Mouse (Mus musculus): ENCODE data around the gene Gm15517.
"Not testable (repeated sequence)": the region's sequence is repeated elsewhere in the genome, so short reads cannot be mapped to it uniquely, and the experiment has no call there.

The Gm15517 gene

GRCm38 (mm10) chr7:44261147-44261546, at the start of gene Gm15517:
TSS of gene Gm15517 (plus strand) at chr7:44261447.
- DNase-seq (ENCODE audit: low spot score in 2 of 2), result no peak

GRCm38 (mm10) chr7:44215645-44216044, 45.6 kb upstream of the Gm15517 start, which contains the start of gene Klk1b5:
TSS of gene Klk1b5 (plus strand) at chr7:44215945.
- no peak for DNase-seq (ENCODE audit: low spot score in 2 of 2)

- not testable (repeated sequence) for DNase-seq (ENCODE audit: low spot score in 2 of 2)
Observed at GRCm38 (mm10) chr7:44221601-44222000, 39.6 kb upstream of the Gm15517 start.

- not testable (repeated sequence) for DNase-seq (ENCODE audit: low spot score in 2 of 2)
Observed at GRCm38 (mm10) chr7:44222335-44222734, 38.9 kb upstream of the Gm15517 start.

- DNase-seq (ENCODE audit: low spot score in 2 of 2), result no peak
Observed at GRCm38 (mm10) chr7:44225076-44225475, 36.2 kb upstream of the Gm15517 start, which contains the start of gene Klk1. TSS of gene Klk1 (plus strand) at chr7:44225360.

- DNase-seq (ENCODE audit: low spot score in 2 of 2), result no peak
Observed at GRCm38 (mm10) chr7:44235909-44236308, 25.3 kb upstream of the Gm15517 start, which contains the start of gene Gm36864. TSS of gene Gm36864 (plus strand) at chr7:44236177.

GRCm38 (mm10) chr7:44239913-44240312, 21.3 kb upstream of the Gm15517 start:
- no peak for DNase-seq (ENCODE audit: low spot score in 2 of 2)

GRCm38 (mm10) chr7:44240712-44241111, 20.5 kb upstream of the Gm15517 start:
- no peak for DNase-seq (ENCODE audit: low spot score in 2 of 2)

GRCm38 (mm10) chr7:44241163-44241562, 20.1 kb upstream of the Gm15517 start:
- no peak for DNase-seq (ENCODE audit: low spot score in 2 of 2)

GRCm38 (mm10) chr7:44244080-44244479, 17.2 kb upstream of the Gm15517 start:
- no peak for DNase-seq (ENCODE audit: low spot score in 2 of 2)

- DNase-seq (ENCODE audit: low spot score in 2 of 2), result peak; percentile 89 to 92
Observed at GRCm38 (mm10) chr7:44246055-44246983, 14.9 kb upstream of the Gm15517 start, which contains the start of the genes 1700028J19Rik and 2410002F23Rik. TSS of gene 1700028J19Rik (minus strand) at chr7:44246695. TSS of gene 2410002F23Rik (plus strand) at chr7:44246722.

GRCm38 (mm10) chr7:44246984-44247470, 14.2 kb upstream of the Gm15517 start:
- DNase-seq (ENCODE audit: low spot score in 2 of 2), result no peak

GRCm38 (mm10) chr7:44247971-44248370, 13.3 kb upstream of the Gm15517 start:
- no peak for DNase-seq (ENCODE audit: low spot score in 2 of 2)

- no peak for DNase-seq (ENCODE audit: low spot score in 2 of 2)
Observed at GRCm38 (mm10) chr7:44249248-44249647, 12.0 kb upstream of the Gm15517 start.

- not testable (repeated sequence) for DNase-seq (ENCODE audit: low spot score in 2 of 2)
Observed at GRCm38 (mm10) chr7:44250732-44251275, 10.4 kb upstream of the Gm15517 start.

- no peak for DNase-seq (ENCODE audit: low spot score in 2 of 2)
Observed at GRCm38 (mm10) chr7:44253023-44253616, 8.1 kb upstream of the Gm15517 start.

- no peak for DNase-seq (ENCODE audit: low spot score in 2 of 2)
Observed at GRCm38 (mm10) chr7:44254930-44255329, 6.3 kb upstream of the Gm15517 start.

GRCm38 (mm10) chr7:44257278-44257677, 4.0 kb upstream of the Gm15517 start, which contains the start of gene Acp4:
TSS of gene Acp4 (minus strand) at chr7:44257378.
- DNase-seq (ENCODE audit: low spot score in 2 of 2), result no peak

GRCm38 (mm10) chr7:44260410-44260809, 837 bp upstream of the Gm15517 start:
- DNase-seq (ENCODE audit: low spot score in 2 of 2), result no peak

GRCm38 (mm10) chr7:44262791-44263643, 1.8 kb downstream of the Gm15517 start:
- peak; percentile 81 to 92 for DNase-seq (ENCODE audit: low spot score in 2 of 2)

GRCm38 (mm10) chr7:44268117-44268516, 6.9 kb downstream of the Gm15517 start:
- DNase-seq (ENCODE audit: low spot score in 2 of 2), result no peak
